Mouse (Mus musculus) left cerebral cortex, adult 11 months (tissue): ENCODE results near the gene Zbed5.
"Not testable (repeated sequence)": the region's sequence is repeated elsewhere in the genome, so short reads cannot be mapped to it uniquely, and the experiment has no call there.

Experiments
- DNase-seq: peaks from one replicate; pipeline ENCODE4 v3.0.0; 2022; ENCODE audit warnings: low spot score

The Zbed5 gene

DNA sequence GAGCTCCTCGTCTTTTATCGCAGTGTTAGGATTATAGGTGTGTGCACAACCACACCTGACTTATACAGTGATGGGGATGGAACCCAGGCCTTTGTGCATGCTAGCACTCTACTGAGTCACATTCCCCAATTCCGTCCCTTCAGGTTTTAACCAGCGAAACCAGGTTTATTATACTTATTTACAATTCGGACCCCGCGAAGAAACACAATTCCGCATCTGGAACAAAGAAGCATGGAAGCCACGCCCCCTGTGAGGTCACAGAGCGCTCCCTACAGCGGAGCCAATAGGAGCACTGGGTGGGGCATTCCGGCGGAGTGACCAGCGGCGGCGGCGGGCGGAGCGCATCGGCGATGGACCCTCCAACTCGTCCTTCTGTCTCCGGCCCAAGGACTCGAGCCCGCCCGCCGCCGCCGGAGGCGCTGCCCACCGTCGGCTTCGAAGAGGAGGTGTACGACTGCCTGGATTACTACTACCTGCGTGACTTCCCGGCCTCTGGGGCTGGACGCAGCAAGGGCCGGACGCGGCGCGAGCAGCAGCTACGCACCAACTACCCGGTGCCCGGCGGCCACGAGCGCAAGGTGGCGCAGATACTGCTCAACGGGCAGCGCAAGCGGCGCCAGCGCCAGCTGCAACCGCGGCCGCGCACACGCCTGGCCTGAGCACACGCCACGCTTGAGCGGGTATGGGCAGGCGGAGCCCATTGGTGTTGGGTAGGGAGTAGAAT, 12.9 kb downstream of the Zbed5 start, which contains the start of gene Nupr1l:
TSS of gene Nupr1l (plus strand) at position 299 of the 724 bp plus-strand sequence.
- peak; percentile 79 for DNase-seq

DNA sequence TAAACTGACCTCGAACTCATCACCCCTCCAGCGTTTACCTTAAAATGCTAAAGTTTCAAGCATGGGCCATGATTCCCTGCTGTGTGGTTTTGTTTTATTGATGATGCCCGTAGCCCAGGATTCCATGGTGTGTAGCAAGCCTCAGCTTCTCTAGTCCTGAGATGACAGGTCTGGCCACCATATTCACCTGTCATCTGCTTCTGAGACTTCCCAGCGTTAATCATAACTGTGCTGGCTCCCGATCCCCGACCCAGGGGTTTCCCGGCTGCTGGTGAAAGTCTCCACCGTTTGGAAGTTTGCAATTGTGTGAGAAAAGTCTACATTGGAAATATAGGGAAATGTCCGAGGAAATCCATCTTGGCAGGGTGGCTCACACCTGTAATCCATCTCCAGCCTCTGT, 13.6 kb downstream of the Zbed5 start:
- DNase-seq = no peak

GRCm38 (mm10) chr5:129909591-129909990, 14.1 kb downstream of the Zbed5 start:
- no peak for DNase-seq

DNA sequence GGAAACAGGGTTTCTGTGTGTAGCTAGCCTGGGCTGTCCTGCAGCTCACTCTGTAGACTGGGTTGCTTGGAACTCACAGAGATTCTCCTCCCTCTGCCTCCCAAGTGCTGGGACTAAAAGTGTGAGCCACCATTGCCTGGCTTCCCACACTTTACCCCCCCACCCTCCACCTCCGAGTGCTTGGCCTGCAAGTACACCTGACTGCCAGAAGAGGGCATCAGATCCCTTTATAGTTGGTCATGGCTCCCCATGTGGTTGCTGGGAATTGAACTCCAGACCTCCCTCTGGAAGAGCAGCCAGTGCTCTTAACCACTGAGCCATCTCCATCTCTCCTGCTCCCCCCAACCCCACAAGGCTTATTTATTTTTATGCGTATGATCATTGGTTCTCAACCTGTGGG, 18.5 kb downstream of the Zbed5 start:
- DNase-seq = no peak

DNA sequence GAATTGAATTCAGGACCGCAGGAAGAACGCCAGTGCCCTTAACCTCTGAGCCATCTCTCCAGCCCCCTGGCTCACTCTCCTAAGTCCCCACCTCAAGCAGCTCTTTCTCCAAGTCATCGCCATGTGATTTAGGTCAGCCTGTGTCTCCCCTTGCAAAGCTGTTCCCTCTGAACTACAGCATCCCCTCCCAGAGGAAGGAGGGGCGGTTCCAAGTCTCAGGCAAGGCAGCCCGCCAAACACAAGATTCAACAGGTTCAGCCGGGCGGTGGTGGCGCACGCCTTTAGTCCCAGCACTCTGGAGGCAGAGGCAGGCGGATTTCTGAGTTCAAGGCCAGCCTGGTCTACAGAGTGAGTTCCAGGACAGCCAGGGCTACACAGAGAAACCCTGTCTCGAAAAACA, 20.0 kb downstream of the Zbed5 start:
- not testable (repeated sequence) for DNase-seq

GRCm38 (mm10) chr5:129918065-129918651, 22.6 kb downstream of the Zbed5 start:
- DNase-seq = no peak

GRCm38 (mm10) chr5:129918752-129919151, 23.2 kb downstream of the Zbed5 start:
- no peak for DNase-seq

GRCm38 (mm10) chr5:129919320-129919719, 23.8 kb downstream of the Zbed5 start:
- DNase-seq = no peak

- no peak for DNase-seq
Observed at GRCm38 (mm10) chr5:129921972-129922371, 26.4 kb downstream of the Zbed5 start.

- no peak for DNase-seq
Observed at GRCm38 (mm10) chr5:129924820-129925452, 29.4 kb downstream of the Zbed5 start.

DNA sequence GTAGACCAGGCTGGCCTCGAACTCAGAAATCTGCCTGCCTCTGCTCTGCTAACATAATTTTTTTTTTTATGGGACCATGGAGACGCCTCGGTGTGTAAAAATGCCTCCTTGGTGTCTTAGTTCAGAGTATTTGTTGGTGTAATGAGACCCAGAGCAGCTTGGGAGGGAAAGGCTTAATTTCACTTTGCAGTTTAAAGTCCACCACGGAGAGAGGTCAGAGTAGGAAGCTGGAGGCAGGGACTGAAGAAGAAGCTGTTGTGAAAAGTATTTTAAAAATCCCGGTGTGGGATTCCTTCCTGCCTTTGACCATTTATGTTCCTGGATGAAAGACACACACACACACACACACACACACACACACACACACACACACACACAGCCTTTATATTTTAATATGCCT, 30.4 kb downstream of the Zbed5 start:
- DNase-seq = no peak

GRCm38 (mm10) chr5:129929924-129930855, 34.7 kb downstream of the Zbed5 start:
- DNase-seq = no peak

- DNase-seq = no peak
Observed at GRCm38 (mm10) chr5:129936941-129937340, 41.4 kb downstream of the Zbed5 start.

- no peak for DNase-seq
Observed at GRCm38 (mm10) chr5:129940281-129940680, 44.8 kb downstream of the Zbed5 start.

GRCm38 (mm10) chr5:129940736-129941494, 45.4 kb downstream of the Zbed5 start:
- no peak for DNase-seq

- DNase-seq = peak; percentile 96
Observed at GRCm38 (mm10) chr5:129941495-129942045, 46.0 kb downstream of the Zbed5 start, which contains the start of gene Vkorc1l1. Gene Vkorc1l1, plus strand, starts transcription at chr5:129941970.

DNA sequence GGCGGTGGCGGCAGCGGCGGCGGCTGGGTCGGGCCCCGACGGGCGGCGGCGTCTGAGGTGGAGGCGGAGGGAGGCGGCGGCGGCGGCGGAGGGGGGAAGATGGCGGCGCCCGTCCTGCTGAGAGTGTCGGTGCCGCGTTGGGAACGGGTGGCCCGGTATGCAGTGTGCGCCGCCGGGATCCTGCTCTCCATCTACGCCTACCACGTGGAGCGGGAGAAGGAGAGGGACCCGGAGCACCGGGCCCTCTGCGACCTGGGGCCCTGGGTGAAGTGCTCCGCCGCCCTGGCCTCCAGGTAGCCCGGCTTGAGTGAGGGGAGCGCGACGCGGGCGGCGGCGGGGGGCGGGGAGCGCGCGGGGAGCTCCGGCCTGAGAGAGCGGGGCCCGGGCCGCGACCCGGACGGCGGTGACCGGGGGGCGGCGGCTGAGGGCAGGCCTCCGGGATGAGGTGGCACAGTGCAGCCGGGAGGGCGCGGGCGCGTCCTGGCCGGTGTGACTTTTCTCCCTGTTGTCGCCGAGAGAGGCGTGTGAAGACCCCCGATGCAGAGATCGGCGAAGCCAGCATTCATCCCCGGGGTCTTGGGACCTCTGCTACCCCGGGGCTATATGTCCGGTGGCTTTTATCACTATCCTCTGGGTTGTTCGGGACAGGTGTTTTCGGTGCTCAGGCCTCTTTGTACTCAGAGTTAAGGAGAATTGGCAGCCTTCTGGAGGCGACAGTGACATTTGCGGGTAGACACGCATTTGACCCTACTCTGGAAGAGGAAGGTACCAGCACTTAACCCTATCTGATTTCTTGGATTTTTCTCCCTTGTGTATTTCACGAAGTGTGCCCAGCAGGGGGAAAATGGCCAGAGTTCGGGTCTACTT, 46.8 kb downstream of the Zbed5 start:
- peak; percentile 9 for DNase-seq

DNA sequence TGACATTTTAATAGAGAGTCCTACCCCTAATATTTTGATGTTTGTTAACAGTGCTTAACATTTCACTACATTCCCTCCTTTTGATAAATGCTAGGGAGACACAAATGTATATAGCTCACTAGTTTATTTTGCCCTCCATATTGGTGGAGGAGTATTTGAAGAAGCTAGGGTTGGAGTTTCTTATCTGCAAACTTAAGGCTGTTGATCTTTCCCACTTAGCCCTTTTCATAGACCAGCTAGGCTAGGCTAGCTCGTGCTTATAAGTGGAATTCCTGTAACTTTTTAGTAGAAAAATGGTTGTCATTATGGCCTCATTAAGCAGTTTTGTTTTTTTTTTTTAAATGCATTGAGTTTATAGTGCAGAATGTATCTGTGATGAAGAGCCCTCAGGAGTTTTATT, 47.9 kb downstream of the Zbed5 start:
- no peak for DNase-seq

- no peak for DNase-seq
Observed at GRCm38 (mm10) chr5:129947528-129948033, 52.1 kb downstream of the Zbed5 start.

DNA sequence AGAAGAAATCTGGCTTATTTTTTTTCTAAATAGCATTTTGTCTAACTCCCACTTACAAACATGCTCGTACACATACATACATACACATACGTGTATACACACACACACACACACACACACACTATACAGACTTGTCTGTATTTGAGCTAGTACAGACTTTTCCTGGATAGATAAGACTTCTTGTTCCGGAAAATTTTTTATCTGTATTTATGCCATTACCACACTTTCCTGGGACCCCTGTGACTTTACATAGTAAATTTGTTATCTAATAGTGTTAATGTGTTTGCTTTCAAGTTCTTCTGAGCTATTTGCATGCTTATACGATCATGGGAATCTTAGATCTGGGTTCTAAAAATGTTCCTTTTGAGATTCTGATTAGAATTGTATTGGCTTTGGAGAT, 56.6 kb downstream of the Zbed5 start:
- no peak for DNase-seq
